Mouse (Mus musculus) forebrain, embryonic 13.5 days (tissue): ENCODE measurements around the gene Cdkn2d. TPM values are rescaled to one million over a fixed set of nuclear protein-coding genes. Genes with fewer than 3 reads are reported as not detected.
"Not testable (repeated sequence)": the region's sequence is repeated elsewhere in the genome, so short reads cannot be mapped to it uniquely, and the experiment has no call there.

Experiments
- ATAC-seq: fragments of 200-750 bp; cut with Nextera tagmentation; 2 replicates; pipeline ENCODE4 v1.8.0; 2017
- H3K27ac ChIP-seq: fragments of 300-500 bp; sonication (generic); 2 replicates; pipeline ENCODE4 v1.5.1; 2015; ENCODE audit warnings: inconsistent platforms, mild to moderate bottlenecking, moderate library complexity
- H3K27me3 ChIP-seq: fragments of 300-500 bp; sonication (generic); 2 replicates; pipeline ENCODE4 v1.6.1; 2015; ENCODE audit warnings: mild to moderate bottlenecking, inconsistent platforms
- H3K36me3 ChIP-seq: fragments of 300-500 bp; sonication (generic); 2 replicates; pipeline ENCODE4 v1.6.1; 2015; ENCODE audit warnings: mild to moderate bottlenecking, inconsistent platforms; ENCODE audit not compliant: poor library complexity, severe bottlenecking
- H3K4me1 ChIP-seq: fragments of 300-500 bp; sonication (generic); 2 replicates; pipeline ENCODE4 v1.6.1; 2015; ENCODE audit warnings: inconsistent platforms
- H3K4me2 ChIP-seq: fragments of 300-500 bp; sonication (generic); 2 replicates; pipeline ENCODE4 v1.6.1; 2015; ENCODE audit warnings: inconsistent platforms, mild to moderate bottlenecking, moderate library complexity
- H3K4me3 ChIP-seq: fragments of 300-500 bp; sonication (generic); 2 replicates; pipeline ENCODE4 v1.5.1; 2015; ENCODE audit warnings: mild to moderate bottlenecking, inconsistent platforms
- H3K9ac ChIP-seq: fragments of 300-500 bp; sonication (generic); 2 replicates; pipeline ENCODE4 v1.6.1; 2015; ENCODE audit warnings: mild to moderate bottlenecking, inconsistent platforms
- H3K9me3 ChIP-seq: fragments of 300-500 bp; sonication (generic); replicated peaks from 2 replicates; pipeline ENCODE4 v1.6.1; 2016; ENCODE audit warnings: inconsistent platforms
- WGBS: fragments of 180-500 bp; shearing (Covaris S2); methylation state at CpG from one replicate; pipeline ENCODE4 v1.1.7; 2015; 5-methylcytosine and 5-hydroxymethylcytosine counted together
- polyA plus RNA-seq: library from polyadenylated mRNA; unstranded; fragments of >200 nt; fragmentation: Nextera tagmentation; extraction: Ambion mirVana; gene quantifications from 2 replicates; pipeline ENCODE4 v1.2.1, GENCODE M21; 2015

Cdkn2d gene
- polyA plus RNA-seq, 1 experiment from 2014 or later, result 88.3 TPM

DNA sequence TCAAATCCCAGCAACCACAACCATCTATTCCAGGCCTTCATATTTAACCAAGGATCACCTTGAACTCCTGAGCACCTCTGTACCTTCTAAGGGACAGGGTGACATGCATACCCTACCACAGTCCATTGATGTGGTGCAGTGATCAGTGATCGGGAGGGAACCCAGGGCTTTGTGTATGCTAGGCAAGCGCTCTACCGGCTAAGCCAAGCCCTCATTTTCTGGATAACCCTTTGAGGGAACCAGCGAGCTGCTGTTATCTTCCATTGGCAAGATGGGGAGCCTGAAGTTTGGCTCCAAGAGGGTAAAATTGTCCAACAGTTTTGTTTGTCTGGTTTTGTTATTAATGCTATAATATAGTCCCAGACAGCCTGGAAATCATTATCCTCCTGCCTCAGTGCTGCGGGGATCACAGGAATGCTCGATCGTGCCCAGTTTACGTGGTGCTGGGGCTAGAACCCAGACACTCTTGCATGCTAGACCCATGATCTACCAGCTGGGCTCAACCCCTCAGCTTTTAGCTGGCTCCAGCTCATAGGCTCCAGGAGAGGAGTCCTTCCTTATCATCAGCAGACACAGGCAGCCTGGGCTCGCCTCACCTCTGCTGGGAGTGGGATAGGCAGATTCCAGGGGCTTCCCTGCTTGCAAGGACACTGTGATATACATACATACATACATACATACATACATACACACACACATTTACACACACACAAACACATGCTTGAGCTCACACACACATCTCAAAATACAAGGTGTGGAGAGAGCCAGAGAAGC lies 23.3 kb upstream of the Cdkn2d start:
- Histone ChIP-seq H3K4me2 (no peak overlapping the region), H3K27me3 (peaks cover 18% of the 10 kb centered on the region), H3K27ac (no peak overlapping the region), H3K9ac (no peak overlapping the region), H3K36me3 (no peaks in the 10 kb centered on the region), H3K9me3 (no peaks in the 10 kb centered on the region), H3K4me1 (0 out of 2 replicates have a peak, but pooled peaks cover 3% of the 10 kb centered on the region), H3K4me3 (no peak overlapping the region)
- WGBS, result 91% methylated on average over 9 of the region's 9 CpGs
- ATAC-seq, result no peak

DNA sequence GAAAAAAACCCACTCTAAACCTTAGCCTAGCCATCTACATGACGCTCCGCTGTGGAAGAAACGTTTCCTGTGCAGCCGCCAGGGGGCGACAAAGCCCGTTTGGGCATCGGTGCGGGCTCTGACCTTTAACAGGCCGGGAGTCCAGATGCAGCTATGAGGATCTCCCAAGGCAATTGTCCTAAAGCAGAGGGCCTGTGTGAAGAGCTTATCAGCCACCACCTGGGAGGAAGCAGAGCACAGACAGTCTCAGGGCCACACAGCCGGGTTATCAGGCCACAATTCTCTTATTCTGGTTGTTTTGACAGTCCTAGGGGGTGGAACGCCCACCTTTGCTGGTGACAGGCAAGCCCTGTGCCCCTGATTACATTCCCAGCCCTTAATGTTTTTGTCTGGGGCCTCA lies 22.2 kb upstream of the Cdkn2d start:
- Histone ChIP-seq H3K27me3 (peaks cover 18% of the 10 kb centered on the region), H3K27ac (no peak overlapping the region), H3K9ac (no peak overlapping the region), H3K4me2 (no peak overlapping the region), H3K4me3 (no peak overlapping the region), H3K4me1 (0 out of 2 replicates have a peak, but pooled peaks cover 3% of the 10 kb centered on the region), H3K36me3 (no peaks in the 10 kb centered on the region), H3K9me3 (no peaks in the 10 kb centered on the region)
- WGBS, result 8% methylated on average over 11 of the region's 11 CpGs
- peak; percentile 58; the same call in 1 of the 2 replicates for ATAC-seq

DNA sequence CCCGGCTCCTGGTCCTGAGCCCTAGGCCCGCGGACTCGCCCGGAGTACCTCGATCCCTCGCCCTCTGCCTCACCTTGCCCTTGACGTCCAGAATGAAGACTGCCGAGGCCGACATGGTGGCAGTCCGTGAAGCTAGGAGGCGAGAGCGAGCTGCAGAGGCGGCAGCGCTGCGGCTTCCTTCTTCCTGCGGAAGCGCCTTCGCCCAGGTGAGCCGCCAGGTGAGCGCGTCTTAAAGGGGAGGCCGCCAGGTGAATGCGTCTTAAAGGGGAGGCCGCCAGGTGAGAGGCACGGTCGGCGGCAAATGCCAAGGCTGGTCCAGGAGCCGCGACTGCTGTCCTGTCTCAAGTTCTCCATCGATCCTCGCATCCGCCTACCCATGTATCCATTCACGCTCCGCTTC lies 20.9 kb upstream of the Cdkn2d start, which contains the start of gene Ap1m2:
Gene Ap1m2 (minus strand): TSS at position 204 of the 400 bp plus-strand sequence.
- 0 out of 2 replicates have a peak within 1 kb of the TSS, but pooled peaks have one; percentile 1 for H3K4me2 ChIP-seq
- peaks cover 18% of the 10 kb centered on the region for H3K27me3 ChIP-seq
- no peak within 1 kb of the TSS for H3K9ac ChIP-seq
- 0 out of 2 replicates have a peak, but pooled peaks cover 3% of the 10 kb centered on the region for H3K4me1 ChIP-seq
- no peak for ATAC-seq
- no peak within 1 kb of the TSS for H3K4me3 ChIP-seq
- H3K27ac ChIP-seq, result no peak within 1 kb of the TSS
- WGBS, result 10% methylated on average over 35 of the region's 35 CpGs
- no peaks in the 10 kb centered on the region for H3K36me3 ChIP-seq
- no peaks in the 10 kb centered on the region for H3K9me3 ChIP-seq

GRCm38 (mm10) chr9:21311695-21312094 lies 20.5 kb upstream of the Cdkn2d start:
- WGBS, result 21% methylated on average over 7 of the region's 7 CpGs
- H3K36me3 ChIP-seq, result no peaks in the 10 kb centered on the region
- H3K4me1 ChIP-seq, result 0 out of 2 replicates have a peak, but pooled peaks cover 3% of the 10 kb centered on the region
- no peak overlapping the region for H3K4me2 ChIP-seq
- H3K9ac ChIP-seq, result no peak overlapping the region
- no peak overlapping the region for H3K4me3 ChIP-seq
- peaks cover 18% of the 10 kb centered on the region for H3K27me3 ChIP-seq
- no peak for ATAC-seq
- no peaks in the 10 kb centered on the region for H3K9me3 ChIP-seq
- H3K27ac ChIP-seq, result no peak overlapping the region

- Histone ChIP-seq H3K9ac (no peak overlapping the region), H3K36me3 (no peaks in the 10 kb centered on the region), H3K27ac (no peak overlapping the region), H3K9me3 (no peaks in the 10 kb centered on the region), H3K4me1 (0 out of 2 replicates have a peak, but pooled peaks cover 3% of the 10 kb centered on the region), H3K27me3 (peaks cover 18% of the 10 kb centered on the region), H3K4me3 (no peak overlapping the region), H3K4me2 (no peak overlapping the region)
- 79% methylated on average over 15 of the region's 15 CpGs for WGBS
- no peak for ATAC-seq
Observed at GRCm38 (mm10) chr9:21309150-21309741, 18.0 kb upstream of the Cdkn2d start.

- Histone ChIP-seq H3K9ac (no peak overlapping the region), H3K9me3 (no peaks in the 10 kb centered on the region), H3K4me2 (no peak overlapping the region), H3K27me3 (no peaks in the 10 kb centered on the region), H3K27ac (no peak overlapping the region), H3K4me3 (no peak overlapping the region), H3K4me1 (no peaks in the 10 kb centered on the region), H3K36me3 (no peaks in the 10 kb centered on the region)
- 87% methylated on average over 7 of the region's 7 CpGs for WGBS
- no peak for ATAC-seq
Observed at GRCm38 (mm10) chr9:21305065-21305464, 13.9 kb upstream of the Cdkn2d start.

DNA sequence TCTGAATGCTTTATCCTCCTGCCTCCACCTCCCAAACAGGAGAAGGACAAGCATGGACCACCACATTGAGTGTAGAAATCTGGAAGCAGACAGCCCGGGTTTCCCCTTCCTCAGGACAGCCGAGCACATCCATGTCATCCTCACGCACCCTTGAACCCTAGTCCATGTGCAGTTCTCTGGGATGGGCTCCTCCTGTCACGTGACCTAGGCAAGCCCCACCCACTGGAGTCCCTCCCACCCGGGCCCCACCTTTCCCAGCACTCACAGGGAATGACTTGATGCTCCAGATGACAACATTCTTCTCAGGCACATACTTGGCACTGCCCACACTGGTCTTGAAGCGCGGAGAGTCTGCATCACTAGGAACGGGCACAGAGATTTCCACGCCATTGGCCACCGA lies 7.8 kb upstream of the Cdkn2d start:
- no peak overlapping the region for H3K27ac ChIP-seq
- no peak overlapping the region for H3K9ac ChIP-seq
- no peak for ATAC-seq
- 0 out of 2 replicates have a peak, but pooled peaks cover 4% of the 10 kb centered on the region for H3K9me3 ChIP-seq
- no peak overlapping the region for H3K4me3 ChIP-seq
- H3K4me2 ChIP-seq, result no peak overlapping the region
- no peaks in the 10 kb centered on the region for H3K36me3 ChIP-seq
- H3K27me3 ChIP-seq, result no peaks in the 10 kb centered on the region
- no peaks in the 10 kb centered on the region for H3K4me1 ChIP-seq
- WGBS, result 85% methylated on average over 10 of the region's 10 CpGs

DNA sequence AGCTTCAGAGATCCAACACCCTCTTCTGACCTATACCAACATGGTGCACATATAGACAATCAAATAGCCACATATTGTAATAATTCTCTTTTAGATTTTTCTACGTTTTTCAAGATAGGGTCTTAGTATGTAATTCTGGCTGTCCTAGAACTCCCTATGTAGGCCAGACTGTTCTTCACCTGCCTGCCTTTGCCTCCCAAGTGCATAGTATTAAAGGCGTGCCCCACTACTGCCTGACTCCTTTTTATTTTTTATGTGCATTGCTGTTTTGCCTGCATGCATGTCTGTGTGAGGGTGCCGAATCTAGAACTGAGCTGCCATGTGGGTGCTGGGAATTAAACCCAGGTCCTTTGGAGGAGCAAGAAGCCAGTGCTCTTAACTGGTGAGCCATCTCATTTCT lies 1.1 kb upstream of the Cdkn2d start:
- peaks cover 4% of the 10 kb centered on the region; the same call in 1 of the 2 replicates for H3K36me3 ChIP-seq
- no peak overlapping the region for H3K4me2 ChIP-seq
- H3K27ac ChIP-seq, result peak overlapping the region; percentile 83; the same call in 1 of the 2 replicates
- ATAC-seq, result no peak
- H3K4me3 ChIP-seq, result no peak overlapping the region
- no peak overlapping the region for H3K9ac ChIP-seq
- H3K27me3 ChIP-seq, result no peaks in the 10 kb centered on the region
- WGBS, result 88% methylated on average over 3 of the region's 3 CpGs
- H3K4me1 ChIP-seq, result peaks cover 26% of the 10 kb centered on the region
- H3K9me3 ChIP-seq, result no peaks in the 10 kb centered on the region

- 20% methylated on average over 7 of the region's 7 CpGs for WGBS
- not testable (repeated sequence) for H3K9me3 ChIP-seq, H3K36me3 ChIP-seq, ATAC-seq, H3K27me3 ChIP-seq
- H3K9ac ChIP-seq, result 0 out of 2 replicates have a peak overlapping the region, but pooled peaks have one; percentile 34
- peak overlapping the region; percentile 83 for H3K27ac ChIP-seq
- peak overlapping the region; percentile 87 for H3K4me2 ChIP-seq
- peak overlapping the region; percentile 85 for H3K4me3 ChIP-seq
- H3K4me1 ChIP-seq, result peaks cover 30% of the 10 kb centered on the region
Observed at GRCm38 (mm10) chr9:21291868-21292267, 661 bp upstream of the Cdkn2d start.

- under 1% methylated on average over 20 of the region's 20 CpGs for WGBS
- H3K27me3 ChIP-seq, result no peaks in the 10 kb centered on the region
- H3K4me1 ChIP-seq, result peaks cover 37% of the 10 kb centered on the region
- H3K4me2 ChIP-seq, result peak overlapping the region; percentile 87
- H3K9ac ChIP-seq, result peak overlapping the region; percentile 86
- H3K36me3 ChIP-seq, result peaks cover 4% of the 10 kb centered on the region; the same call in 1 of the 2 replicates
- peak overlapping the region; percentile 85 for H3K4me3 ChIP-seq
- H3K9me3 ChIP-seq, result no peaks in the 10 kb centered on the region
- H3K27ac ChIP-seq, result peak overlapping the region; percentile 78
- no peak for ATAC-seq
Observed at GRCm38 (mm10) chr9:21290589-21290988, 618 bp downstream of the Cdkn2d start.

DNA sequence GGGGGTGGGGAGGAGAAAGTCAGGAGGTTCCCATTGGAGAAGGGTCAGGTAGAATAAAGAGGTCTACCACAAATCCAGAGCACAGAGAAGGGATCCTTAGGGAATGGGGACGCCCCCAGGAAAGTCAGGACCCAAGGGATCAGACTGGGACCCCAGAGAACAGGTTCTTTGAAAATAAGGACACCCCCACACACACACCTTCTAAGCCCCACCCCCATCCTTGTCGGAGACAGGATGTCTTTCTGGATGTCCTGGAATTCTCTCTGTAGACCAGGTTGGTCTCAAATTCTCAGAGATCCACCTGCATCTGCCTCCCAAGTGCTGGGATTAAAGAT lies 1.9 kb downstream of the Cdkn2d start:
- H3K27ac ChIP-seq, result no peak overlapping the region
- H3K4me3 ChIP-seq, result peak overlapping the region; percentile 85
- ATAC-seq, result no peak
- no peak overlapping the region for H3K9ac ChIP-seq
- H3K4me1 ChIP-seq, result peaks cover 37% of the 10 kb centered on the region
- no peaks in the 10 kb centered on the region for H3K9me3 ChIP-seq
- peak overlapping the region; percentile 87 for H3K4me2 ChIP-seq
- peaks cover 17% of the 10 kb centered on the region for H3K36me3 ChIP-seq
- H3K27me3 ChIP-seq, result no peaks in the 10 kb centered on the region
- 96% methylated on average over 2 of the region's 2 CpGs for WGBS
